Mouse (Mus musculus): ENCODE data around the gene Erc2. TPM values are rescaled to one million over a fixed set of nuclear protein-coding genes. Genes with fewer than 3 reads are reported as not detected.

Gene Erc2
- polyA plus RNA-seq, 1 experiment from 2014 or later = 3.1 TPM

DNA sequence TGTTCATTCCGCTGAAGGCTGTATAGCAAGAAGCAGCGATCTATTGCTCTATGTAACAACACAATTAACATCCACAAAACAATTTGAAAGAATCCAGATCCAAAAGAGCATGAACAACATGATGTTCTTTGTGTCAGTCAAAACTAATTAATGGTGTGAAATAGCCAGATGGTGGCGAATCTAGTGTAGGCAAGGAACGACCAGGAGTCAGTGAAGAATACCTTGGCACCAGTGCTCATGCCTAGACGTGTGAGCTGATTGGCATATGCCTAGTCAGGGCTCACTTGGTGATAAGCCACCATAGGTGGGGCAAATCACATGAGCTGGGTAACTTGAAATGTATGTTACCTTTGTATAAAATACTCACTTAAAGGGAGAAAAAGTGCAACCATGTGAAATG lies 265.3 kb downstream of the Erc2 start:
- H3K9me3 ChIP-seq (ENCODE audit: control insufficient read depth) = no peaks in the 10 kb centered on the region
- H3K36me3 ChIP-seq (ENCODE audit: control insufficient read depth, insufficient read depth) = no peaks in the 10 kb centered on the region
- ATAC-seq = no peak
- no peaks in the 10 kb centered on the region for H3K27me3 ChIP-seq (replicated peaks; ENCODE audit: control insufficient read depth, insufficient read depth, low read length)
- no peak overlapping the region for H3K4me2 ChIP-seq (replicated peaks; ENCODE audit: low read depth)
- H3K9ac ChIP-seq (ENCODE audit: low read depth, low read length) = no peak overlapping the region
- no peak overlapping the region for H3K27ac ChIP-seq (ENCODE audit: low read depth, low read length)
- H3K4me3 ChIP-seq (ENCODE audit: low read depth, low read length) = no peak overlapping the region
- no peaks in the 10 kb centered on the region for H3K4me1 ChIP-seq (replicated peaks; ENCODE audit: control insufficient read depth, insufficient read depth, low read length)
- TF ChIP-seq CTCF (IDR thresholded peaks at IDR 0.05; ENCODE audit: low read depth) = no peak
- WGBS = 81% methylated on average over 5 of the region's 5 CpGs

DNA sequence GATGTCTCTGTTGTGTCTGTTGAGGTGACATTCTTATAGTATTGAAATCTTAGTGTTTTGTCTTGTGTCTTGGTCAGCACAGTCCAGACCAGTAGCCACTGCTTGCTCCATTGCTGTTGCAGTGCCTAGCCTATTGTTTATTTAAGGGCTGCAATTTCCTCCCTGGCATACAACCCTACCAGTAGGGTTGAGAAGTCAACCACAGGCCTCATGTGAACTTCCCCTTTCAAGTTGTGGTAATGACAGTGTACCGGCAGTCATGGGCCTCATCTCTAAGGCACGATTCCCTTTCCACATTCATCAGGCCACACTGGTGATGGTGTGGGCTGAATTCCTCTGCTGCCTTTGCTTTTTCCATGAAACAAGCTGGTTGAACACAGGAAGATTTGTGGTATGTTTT lies 267.4 kb downstream of the Erc2 start:
- H3K27me3 ChIP-seq (replicated peaks; ENCODE audit: control insufficient read depth, insufficient read depth, low read length) = no peaks in the 10 kb centered on the region
- H3K4me2 ChIP-seq (replicated peaks; ENCODE audit: low read depth) = no peak overlapping the region
- TF ChIP-seq CTCF (IDR thresholded peaks at IDR 0.05; ENCODE audit: low read depth) = no peak
- WGBS = 86% methylated on average over 2 of the region's 2 CpGs
- H3K36me3 ChIP-seq (ENCODE audit: control insufficient read depth, insufficient read depth) = no peaks in the 10 kb centered on the region
- no peaks in the 10 kb centered on the region for H3K9me3 ChIP-seq (ENCODE audit: control insufficient read depth)
- no peak overlapping the region for H3K27ac ChIP-seq (ENCODE audit: low read depth, low read length)
- no peak for ATAC-seq
- H3K9ac ChIP-seq (ENCODE audit: low read depth, low read length) = no peak overlapping the region
- H3K4me1 ChIP-seq (replicated peaks; ENCODE audit: control insufficient read depth, insufficient read depth, low read length) = no peaks in the 10 kb centered on the region
- H3K4me3 ChIP-seq (ENCODE audit: low read depth, low read length) = no peak overlapping the region

GRCm38 (mm10) chr14:27892416-27892815 lies 270.2 kb downstream of the Erc2 start:
- no peak overlapping the region for H3K9ac ChIP-seq (ENCODE audit: low read depth, low read length)
- no peak overlapping the region for H3K4me2 ChIP-seq (replicated peaks; ENCODE audit: low read depth)
- no peak for ATAC-seq
- H3K27me3 ChIP-seq (replicated peaks; ENCODE audit: control insufficient read depth, insufficient read depth, low read length) = no peaks in the 10 kb centered on the region
- H3K36me3 ChIP-seq (ENCODE audit: control insufficient read depth, insufficient read depth) = no peaks in the 10 kb centered on the region
- no peak for TF ChIP-seq CTCF (IDR thresholded peaks at IDR 0.05; ENCODE audit: low read depth)
- no peak overlapping the region for H3K27ac ChIP-seq (ENCODE audit: low read depth, low read length)
- 81% methylated on average over 2 of the region's 2 CpGs for WGBS
- H3K9me3 ChIP-seq (ENCODE audit: control insufficient read depth) = no peaks in the 10 kb centered on the region
- H3K4me1 ChIP-seq (replicated peaks; ENCODE audit: control insufficient read depth, insufficient read depth, low read length) = no peaks in the 10 kb centered on the region
- H3K4me3 ChIP-seq (ENCODE audit: low read depth, low read length) = no peak overlapping the region

DNA sequence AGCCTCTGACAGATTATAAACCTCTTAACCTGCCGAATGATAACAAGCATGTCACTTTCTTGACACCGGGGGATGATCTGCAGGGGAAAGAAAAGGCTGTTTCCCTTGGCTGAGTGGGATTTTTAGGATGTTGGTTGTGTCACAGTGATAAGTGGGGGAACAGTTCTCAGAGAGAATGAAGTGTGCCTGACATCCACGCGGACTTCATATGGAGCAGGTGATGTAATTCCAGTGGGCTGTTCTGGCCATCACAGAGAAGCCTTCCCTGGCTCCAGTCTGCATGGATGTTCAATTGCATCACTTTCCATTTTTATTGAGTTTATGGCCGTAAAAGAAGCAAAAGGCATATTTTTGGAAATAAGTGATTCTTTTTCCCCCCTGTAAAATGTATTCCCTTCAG lies 279.5 kb downstream of the Erc2 start:
- no peak for TF ChIP-seq CTCF (IDR thresholded peaks at IDR 0.05; ENCODE audit: low read depth)
- H3K9me3 ChIP-seq (ENCODE audit: control insufficient read depth) = no peaks in the 10 kb centered on the region
- H3K4me2 ChIP-seq (replicated peaks; ENCODE audit: low read depth) = no peak overlapping the region
- H3K9ac ChIP-seq (ENCODE audit: low read depth, low read length) = no peak overlapping the region
- no peaks in the 10 kb centered on the region for H3K27me3 ChIP-seq (replicated peaks; ENCODE audit: control insufficient read depth, insufficient read depth, low read length)
- no peaks in the 10 kb centered on the region for H3K36me3 ChIP-seq (ENCODE audit: control insufficient read depth, insufficient read depth)
- no peak for ATAC-seq
- H3K4me1 ChIP-seq (replicated peaks; ENCODE audit: control insufficient read depth, insufficient read depth, low read length) = no peaks in the 10 kb centered on the region
- WGBS = 47% methylated on average over 5 of the region's 5 CpGs
- no peak overlapping the region for H3K4me3 ChIP-seq (ENCODE audit: low read depth, low read length)
- H3K27ac ChIP-seq (ENCODE audit: low read depth, low read length) = no peak overlapping the region

DNA sequence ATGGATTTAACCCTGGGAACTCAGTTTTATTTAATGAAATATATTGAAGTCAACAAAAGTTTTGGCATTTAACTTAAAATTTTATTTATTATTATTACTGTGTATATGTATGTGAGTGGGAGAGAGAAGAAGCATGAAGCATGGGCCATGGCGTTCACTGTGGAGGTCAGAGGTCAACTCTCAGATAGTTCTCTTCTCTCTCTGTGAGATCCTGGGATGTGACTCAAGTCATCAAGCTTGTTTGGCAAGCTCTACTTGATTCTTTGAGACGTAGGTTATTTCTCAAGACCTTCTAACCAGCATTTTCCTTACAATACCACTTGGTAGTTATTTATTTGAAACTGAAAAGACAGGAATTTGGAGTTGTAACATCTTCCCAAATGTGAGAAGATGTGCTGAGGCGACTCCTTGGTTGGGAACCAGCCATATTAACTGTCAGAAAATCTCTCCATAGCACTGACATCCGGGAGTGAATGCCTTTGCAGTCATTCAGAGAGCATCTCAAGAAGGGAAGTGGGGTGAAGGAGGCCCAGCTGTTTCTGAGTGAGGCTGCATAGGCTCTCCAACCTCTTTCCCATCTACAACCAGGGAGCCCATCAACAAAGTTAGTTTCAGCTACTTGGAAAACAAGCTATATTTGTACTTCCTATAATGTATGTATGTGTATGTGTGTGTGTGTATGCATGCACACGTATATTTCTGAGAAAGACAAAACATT lies 299.6 kb downstream of the Erc2 start:
- Histone ChIP-seq H3K4me3 (ENCODE audit: low read depth, low read length) (no peak overlapping the region), H3K4me1 (replicated peaks; ENCODE audit: control insufficient read depth, insufficient read depth, low read length) (no peaks in the 10 kb centered on the region), H3K36me3 (ENCODE audit: control insufficient read depth, insufficient read depth) (no peaks in the 10 kb centered on the region), H3K4me2 (replicated peaks; ENCODE audit: low read depth) (no peak overlapping the region), H3K9ac (ENCODE audit: low read depth, low read length) (no peak overlapping the region), H3K9me3 (ENCODE audit: control insufficient read depth) (no peaks in the 10 kb centered on the region), H3K27me3 (replicated peaks; ENCODE audit: control insufficient read depth, insufficient read depth, low read length) (no peaks in the 10 kb centered on the region), H3K27ac (ENCODE audit: low read depth, low read length) (no peak overlapping the region)
- no peak for TF ChIP-seq CTCF (IDR thresholded peaks at IDR 0.05; ENCODE audit: low read depth)
- whole genome bisulfite sequencing = 69% methylated on average over 5 of the region's 5 CpGs
- ATAC-seq = no peak

GRCm38 (mm10) chr14:27927369-27927768 lies 305.1 kb downstream of the Erc2 start:
- 94% methylated on average over 3 of the region's 3 CpGs for WGBS
- H3K9me3 ChIP-seq (ENCODE audit: control insufficient read depth) = no peaks in the 10 kb centered on the region
- H3K36me3 ChIP-seq (ENCODE audit: control insufficient read depth, insufficient read depth) = no peaks in the 10 kb centered on the region
- H3K27ac ChIP-seq (ENCODE audit: low read depth, low read length) = no peak overlapping the region
- no peak overlapping the region for H3K9ac ChIP-seq (ENCODE audit: low read depth, low read length)
- no peak overlapping the region for H3K4me2 ChIP-seq (replicated peaks; ENCODE audit: low read depth)
- no peak for TF ChIP-seq CTCF (IDR thresholded peaks at IDR 0.05; ENCODE audit: low read depth)
- no peaks in the 10 kb centered on the region for H3K4me1 ChIP-seq (replicated peaks; ENCODE audit: control insufficient read depth, insufficient read depth, low read length)
- H3K4me3 ChIP-seq (ENCODE audit: low read depth, low read length) = no peak overlapping the region
- no peaks in the 10 kb centered on the region for H3K27me3 ChIP-seq (replicated peaks; ENCODE audit: control insufficient read depth, insufficient read depth, low read length)
- no peak for ATAC-seq
